Mouse (Mus musculus) brain, embryonic 14.5 days (tissue): ENCODE results near the gene Elovl6. TPM values are rescaled to one million over a fixed set of nuclear protein-coding genes. Genes with fewer than 3 reads are reported as not detected.

Source experiments
- DNase-seq: peaks from one replicate; pipeline ENCODE4 v3.0.0-alpha.2; 2011; ENCODE audit warnings: low read depth
- CTCF ChIP-seq: fragments of 200-500 bp; IDR thresholded peaks from 2 replicates; pipeline ENCODE4 v1.5.1; 2012; ENCODE audit warnings: inconsistent platforms, mild to moderate bottlenecking, moderate library complexity, borderline replicate concordance; ENCODE audit not compliant: insufficient read depth, insufficient read length; ENCODE audit errors: extremely low read depth
- POLR2A ChIP-seq: fragments of 200-500 bp; IDR thresholded peaks from 2 replicates; pipeline ENCODE4 v1.6.1; 2012; ENCODE audit warnings: mild to moderate bottlenecking, inconsistent platforms, borderline replicate concordance; ENCODE audit not compliant: poor library complexity, insufficient read depth, insufficient read length, severe bottlenecking; ENCODE audit errors: extremely low read depth
- polyA plus RNA-seq: library from polyadenylated mRNA; depleted of rRNA; stranded (reverse); fragments of >200 nt; gene quantifications from 2 replicates; pipeline ENCODE4 v1.2.3, GENCODE M21; 2012

Gene Elovl6
- polyA plus RNA-seq, 1 experiment = 32.2 TPM

- TF ChIP-seq CTCF (no peak), POLR2A (no peak)
- DNase-seq = no peak
These were observed 39.5 kb downstream of the Elovl6 start for GRCm38 (mm10) chr3:129571642-129572041.

- DNase-seq = no peak
- TF ChIP-seq CTCF (no peak), POLR2A (no peak)
These were observed 40.8 kb downstream of the Elovl6 start for GRCm38 (mm10) chr3:129572959-129573358.

- DNase-seq = peak; percentile 29
- no peak for TF ChIP-seq CTCF
- no peak for TF ChIP-seq POLR2A
These were observed 41.5 kb downstream of the Elovl6 start for GRCm38 (mm10) chr3:129573609-129574008.

- TF ChIP-seq POLR2A (no peak), CTCF (no peak)
- DNase-seq = no peak
These were observed 42.9 kb downstream of the Elovl6 start for GRCm38 (mm10) chr3:129575086-129575485.

GRCm38 (mm10) chr3:129576522-129576921 is 44.4 kb downstream of the Elovl6 start:
- DNase-seq = no peak
- TF ChIP-seq POLR2A (no peak), CTCF (no peak)

- no peak for DNase-seq
- TF ChIP-seq POLR2A (no peak), CTCF (no peak)
These were observed 46.8 kb downstream of the Elovl6 start for GRCm38 (mm10) chr3:129578741-129579475.

GRCm38 (mm10) chr3:129581024-129581423 is 48.9 kb downstream of the Elovl6 start:
- DNase-seq = peak; percentile 33
- TF ChIP-seq POLR2A (no peak), CTCF (no peak)

GRCm38 (mm10) chr3:129582449-129582848 is 50.3 kb downstream of the Elovl6 start:
- DNase-seq = no peak
- no peak for TF ChIP-seq POLR2A
- TF ChIP-seq CTCF = no peak

GRCm38 (mm10) chr3:129583290-129583689 is 51.1 kb downstream of the Elovl6 start:
- TF ChIP-seq CTCF (no peak), POLR2A (no peak)
- no peak for DNase-seq

- no peak for TF ChIP-seq CTCF
- no peak for TF ChIP-seq POLR2A
- DNase-seq = no peak
These were observed 55.8 kb downstream of the Elovl6 start for GRCm38 (mm10) chr3:129587916-129588315.

- no peak for DNase-seq
- no peak for TF ChIP-seq CTCF
- TF ChIP-seq POLR2A = no peak
These were observed 56.6 kb downstream of the Elovl6 start for GRCm38 (mm10) chr3:129588753-129589152.

- TF ChIP-seq CTCF (no peak), POLR2A (no peak)
- no peak for DNase-seq
These were observed 57.5 kb downstream of the Elovl6 start for GRCm38 (mm10) chr3:129589705-129590104.

GRCm38 (mm10) chr3:129590548-129591226 is 58.5 kb downstream of the Elovl6 start:
- DNase-seq = peak; percentile 52
- TF ChIP-seq CTCF = no peak
- TF ChIP-seq POLR2A = no peak
